Comparison of ENCODE assay signal across 8 mouse cellular contexts in the genomic region with DNA sequence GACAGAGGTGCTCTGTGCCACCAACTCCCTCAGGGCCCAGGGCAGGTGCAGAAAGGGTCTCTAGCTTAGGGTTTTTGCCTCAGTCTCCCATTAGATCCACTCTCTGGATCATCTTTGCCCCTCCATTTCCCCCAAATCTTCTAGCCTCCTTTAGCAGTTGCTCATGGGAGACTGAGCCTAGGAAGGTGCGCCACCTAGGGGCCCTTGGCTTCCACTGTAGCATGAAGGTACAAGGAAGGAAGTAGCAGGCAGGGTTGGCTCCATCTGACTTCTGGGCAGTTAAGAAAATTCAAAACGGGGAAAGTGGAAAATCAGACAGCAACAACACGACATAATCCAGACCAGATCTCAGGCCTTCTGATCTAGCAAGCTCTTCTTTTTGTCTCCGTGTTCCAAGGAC. TPM values are rescaled to one million over a fixed set of nuclear protein-coding genes. Genes with fewer than 3 reads are reported as not detected.
A peak's percentile ranks its signal among the peaks of the same experiment; 100 is the strongest.
DNase-seq lines count a peak whose midpoint lies in the region; ATAC-seq and TF ChIP-seq lines count a peak whose summit lies in the region.

No protein-coding gene starts in this region.

- peaks cover 42% of the 10 kb centered on the region for H3K27me3 ChIP-seq in forebrain, embryonic 12.5 days
- no peaks in the 10 kb centered on the region for H3K27me3 ChIP-seq in intestine, postnatal 0 days (replicated peaks; ENCODE audit: control insufficient read depth, insufficient read depth, low read length)
- H3K27me3 ChIP-seq in liver, embryonic 14.5 days (ENCODE audit: control insufficient read depth, insufficient read depth, low read length) = no peaks in the 10 kb centered on the region

- no peak overlapping the region for H3K4me3 ChIP-seq in forebrain, embryonic 12.5 days (replicated peaks)
- H3K4me3 ChIP-seq in intestine, postnatal 0 days (ENCODE audit: low read depth, low read length) = no peak overlapping the region
- H3K4me3 ChIP-seq in liver, embryonic 14.5 days (ENCODE audit: insufficient read depth in 1 of 2, low read depth in 2 of 2, low read length in 2 of 2) = no peak overlapping the region

- TF ChIP-seq CTCF in intestine, postnatal 0 days (IDR thresholded peaks at IDR 0.05; ENCODE audit: low read depth) = peak; percentile 89
- TF ChIP-seq CTCF in liver, embryonic 14.5 days (IDR thresholded peaks at IDR 0.05; ENCODE audit: low read depth) = peak; percentile 84

- peak; percentile 75 for DNase-seq in urinary bladder, postnatal 14 days (ENCODE audit: low spot score)
- no peak for DNase-seq in urinary bladder, adult 2 months (ENCODE audit: low spot score)
- DNase-seq in c-Kit-positive CD71-positive TER-119-negative erythroid progenitor cells, embryonic 14.5 days (ENCODE audit: low read depth) = peak; percentile 40
- DNase-seq in liver, embryonic 14.5 days (ENCODE audit: low read depth in 3 of 3, low spot score in 3 of 3) = peak in 1 of 3 experiments; percentile 19
- DNase-seq in right cerebral cortex, postnatal 14 days = peak; percentile 84

- 7% methylated on average over 4 of the region's 4 CpGs for WGBS in forebrain, embryonic 12.5 days
- WGBS in intestine, postnatal 0 days = 10% methylated on average over 4 of the region's 4 CpGs
- whole genome bisulfite sequencing in liver, embryonic 14.5 days (ENCODE audit: insufficient replicate concordance) = 2% methylated on average over 4 of the region's 4 CpGs

- no peak overlapping the region for H3K9ac ChIP-seq in forebrain, embryonic 12.5 days
- no peak overlapping the region for H3K9ac ChIP-seq in intestine, postnatal 0 days (ENCODE audit: low read depth, low read length)
- H3K9ac ChIP-seq in liver, embryonic 14.5 days (replicated peaks) = no peak overlapping the region

- no peak for TF ChIP-seq EP300 in liver, embryonic 14.5 days (IDR thresholded peaks at IDR 0.05; ENCODE audit: low read depth)

- ATAC-seq in forebrain, embryonic 12.5 days (ENCODE audit: low FRiP score) = no peak
- ATAC-seq in intestine, postnatal 0 days = no peak
- no peak for ATAC-seq in liver, embryonic 14.5 days (ENCODE audit: insufficient read depth)
- ATAC-seq in inflammation-experienced regulatory T-cells, adult 6 months = no peak

- H3K36me3 ChIP-seq in forebrain, embryonic 12.5 days (replicated peaks) = no peaks in the 10 kb centered on the region
- no peaks in the 10 kb centered on the region for H3K36me3 ChIP-seq in intestine, postnatal 0 days (ENCODE audit: control insufficient read depth, insufficient read depth)
- no peaks in the 10 kb centered on the region for H3K36me3 ChIP-seq in liver, embryonic 14.5 days (replicated peaks; ENCODE audit: control insufficient read depth, insufficient read depth, low read depth)

- H3K4me1 ChIP-seq in forebrain, embryonic 12.5 days = peaks cover 63% of the 10 kb centered on the region
- no peaks in the 10 kb centered on the region for H3K4me1 ChIP-seq in intestine, postnatal 0 days (replicated peaks; ENCODE audit: control insufficient read depth, insufficient read depth, low read length)
- H3K4me1 ChIP-seq in liver, embryonic 14.5 days (replicated peaks; ENCODE audit: control insufficient read depth in 2 of 2, insufficient read depth in 2 of 2, low read length in 1 of 2) = no peaks in the 10 kb centered on the region

- H3K27ac ChIP-seq in forebrain, embryonic 12.5 days = peak overlapping the region; percentile 65
- no peak overlapping the region for H3K27ac ChIP-seq in intestine, postnatal 0 days (ENCODE audit: low read depth, low read length)
- H3K27ac ChIP-seq in liver, embryonic 14.5 days = no peak overlapping the region

- no peaks in the 10 kb centered on the region for H3K9me3 ChIP-seq in forebrain, embryonic 12.5 days
- no peaks in the 10 kb centered on the region for H3K9me3 ChIP-seq in intestine, postnatal 0 days (ENCODE audit: control insufficient read depth)
- H3K9me3 ChIP-seq in liver, embryonic 14.5 days (ENCODE audit: control insufficient read depth, low read length) = no peaks in the 10 kb centered on the region

- no peak overlapping the region for H3K4me2 ChIP-seq in forebrain, embryonic 12.5 days
- no peak overlapping the region for H3K4me2 ChIP-seq in intestine, postnatal 0 days (replicated peaks; ENCODE audit: low read depth)
- no peak overlapping the region for H3K4me2 ChIP-seq in liver, embryonic 14.5 days (ENCODE audit: low read depth)

RNA-seq across cellular contexts. Expression of a gene that starts 36.4 kb away (rescaled TPM):
- polyA plus RNA-seq in urinary bladder, adult 2 months (2012; rRNA removed) = 98.1 and 109 TPM in 2 replicates
- polyA plus RNA-seq in forebrain, embryonic 12.5 days (2016; fragmentation: Nextera tagmentation; extraction: Ambion mirVana) = 44.6 and 52.7 TPM in 2 replicates
- polyA plus RNA-seq in intestine, postnatal 0 days (2015; fragmentation: Nextera tagmentation; extraction: Ambion mirVana) = 19.8 and 21.8 TPM in 2 replicates
- polyA plus RNA-seq in liver, embryonic 14.5 days (2012; rRNA removed) = 11.0 and 12.5 TPM in 2 replicates
- polyA plus RNA-seq in liver, embryonic 14.5 days (2014; fragmentation: Nextera tagmentation; extraction: Ambion mirVana) = 12.3 and 14.2 TPM in 2 replicates
- 10 to 100 TPM in 1 of 3 experiments, 1 to 10 TPM in 2; 2.8 to 14.9 (median 10.0) TPM for polyA plus RNA-seq in inflammation-experienced regulatory T-cells, adult 6 months (2017; shearing (Covaris generic))
